Mouse (Mus musculus) liver, embryonic 11.5 days (tissue): ENCODE data around the gene Eln. TPM values are rescaled to one million over a fixed set of nuclear protein-coding genes. Genes with fewer than 3 reads are reported as not detected.

Experiments
- polyA plus RNA-seq: library from polyadenylated mRNA; unstranded; fragments of >200 nt; fragmentation: Nextera tagmentation; extraction: Ambion mirVana; gene quantifications from 2 replicates; pipeline ENCODE4 v1.2.1, GENCODE M21; 2014

Eln gene
- polyA plus RNA-seq, 1 experiment from 2014 or later, result 4.4 TPM

Other genes starting within 250 kb of the Eln start
- 1.4 and 1.7 TPM in 2 replicates for gene Clip2, start 194.9 kb downstream of the Eln start, polyA plus RNA-seq
- not detected in 2 replicates for gene Syna, start 187.2 kb downstream of the Eln start, polyA plus RNA-seq
- gene Rfc2, start 166.0 kb downstream of the Eln start, polyA plus RNA-seq, result 363 and 374 TPM in 2 replicates
- 2.0 and 2.1 TPM in 2 replicates for gene Lat2, start 132.3 kb downstream of the Eln start, polyA plus RNA-seq
- 401 and 428 TPM in 2 replicates for gene Eif4h, start 107.8 kb downstream of the Eln start, polyA plus RNA-seq
- 1.7 and 1.8 TPM in 2 replicates for gene Limk1, start 58.7 kb downstream of the Eln start, polyA plus RNA-seq
- gene Tmem270, start 159.4 kb upstream of the Eln start, polyA plus RNA-seq, result not detected in 2 replicates
- 115 and 120 TPM in 2 replicates for gene Cldn13, start 168.2 kb upstream of the Eln start, polyA plus RNA-seq
- 9.1 and 11.4 TPM in 2 replicates for gene Mettl27, start 185.0 kb upstream of the Eln start, polyA plus RNA-seq
- 3.1 and 3.7 TPM in 2 replicates for gene Cldn4, start 199.6 kb upstream of the Eln start, polyA plus RNA-seq
- 2.0 and 2.2 TPM in 2 replicates for gene Cldn3, start 238.9 kb upstream of the Eln start, polyA plus RNA-seq